Mouse (Mus musculus) C2C12 (cell line): ENCODE measurements at regions not wholly inside any gene's neighbourhood (a gene's known extent, or its start where the extent isn't known, plus 50 kb on each side); places are given as distances from the start of the nearest gene placed in this dataset.

Experiments
- CEBPB ChIP-seq: IDR thresholded peaks from one replicate; pipeline ENCODE4 v1.6.1; 2011; ENCODE audit warnings: low read depth, mild to moderate bottlenecking, control low read depth, moderate library complexity
- CTCF ChIP-seq: IDR thresholded peaks from one replicate; pipeline ENCODE4 v1.5.1; 2011; ENCODE audit not compliant: control insufficient read depth, insufficient read depth, insufficient read length
- FOSL1 ChIP-seq: IDR thresholded peaks from one replicate; pipeline ENCODE4 v1.8.0; 2011; ENCODE audit warnings: mild to moderate bottlenecking, low read length; ENCODE audit not compliant: poor library complexity, insufficient read depth, severe bottlenecking
- MAX ChIP-seq: IDR thresholded peaks from one replicate; pipeline ENCODE4 v1.6.1; 2011; ENCODE audit warnings: mild to moderate bottlenecking, control low read depth
- MYOD1 ChIP-seq: IDR thresholded peaks from one replicate; pipeline ENCODE4 v1.6.1; 2011; ENCODE audit warnings: low read depth; ENCODE audit not compliant: control insufficient read depth, insufficient read length
- MYOG ChIP-seq: IDR thresholded peaks from one replicate; pipeline ENCODE4 v1.6.1; 2011; ENCODE audit not compliant: control insufficient read depth, insufficient read length; ENCODE audit errors: extremely low read depth
- USF1 ChIP-seq: IDR thresholded peaks from one replicate; pipeline ENCODE4 v1.6.1; 2011; ENCODE audit warnings: low read depth, mild to moderate bottlenecking, control low read depth, moderate library complexity

- no peak for TF ChIP-seq CTCF
- no peak for TF ChIP-seq MAX
- TF ChIP-seq CEBPB, result no peak
- no peak for TF ChIP-seq MYOD1
- no peak for TF ChIP-seq MYOG
- no peak for TF ChIP-seq USF1
- TF ChIP-seq FOSL1, result no peak
Observed at GRCm38 (mm10) chr16:50032798-50033197, 232.5 kb downstream of the Cd47 start.
